Mouse (Mus musculus): ENCODE data around the gene Atp5mpl. TPM values are rescaled to one million over a fixed set of nuclear protein-coding genes. Genes with fewer than 3 reads are reported as not detected.
"Not testable (repeated sequence)": the region's sequence is repeated elsewhere in the genome, so short reads cannot be mapped to it uniquely, and the experiment has no call there.

Gene Atp5mpl
- polyA plus RNA-seq, 1 experiment from 2014 or later = 621 TPM

GRCm38 (mm10) chr12:111950486-111950885 lies 16.3 kb downstream of the Atp5mpl start:
- Histone ChIP-seq H3K36me3 (no peaks in the 10 kb centered on the region), H3K27me3 (no peaks in the 10 kb centered on the region), H3K9me3 (replicated peaks) (no peaks in the 10 kb centered on the region), H3K4me2 (replicated peaks) (no peak overlapping the region), H3K9ac (no peak overlapping the region), H3K27ac (replicated peaks) (no peak overlapping the region), H3K4me1 (peaks cover 6% of the 10 kb centered on the region), H3K4me3 (replicated peaks) (no peak overlapping the region)
- WGBS = 78% methylated on average over 5 of the region's 5 CpGs
- ATAC-seq (ENCODE audit: insufficient number of reproducible peaks, low FRiP score, low TSS enrichment, low read depth) = no peak

- Histone ChIP-seq H3K27me3 (no peaks in the 10 kb centered on the region), H3K4me3 (replicated peaks) (no peak overlapping the region), H3K4me2 (replicated peaks) (no peak overlapping the region), H3K36me3 (no peaks in the 10 kb centered on the region), H3K9me3 (replicated peaks) (no peaks in the 10 kb centered on the region), H3K9ac (no peak overlapping the region), H3K4me1 (peaks cover 23% of the 10 kb centered on the region), H3K27ac (replicated peaks) (no peak overlapping the region; the same call in 1 of the 2 replicates)
- WGBS = 52% methylated on average over 2 of the region's 2 CpGs
- no peak for ATAC-seq (ENCODE audit: insufficient number of reproducible peaks, low FRiP score, low TSS enrichment, low read depth)
Observed at GRCm38 (mm10) chr12:111946716-111947115, 20.1 kb downstream of the Atp5mpl start.

DNA sequence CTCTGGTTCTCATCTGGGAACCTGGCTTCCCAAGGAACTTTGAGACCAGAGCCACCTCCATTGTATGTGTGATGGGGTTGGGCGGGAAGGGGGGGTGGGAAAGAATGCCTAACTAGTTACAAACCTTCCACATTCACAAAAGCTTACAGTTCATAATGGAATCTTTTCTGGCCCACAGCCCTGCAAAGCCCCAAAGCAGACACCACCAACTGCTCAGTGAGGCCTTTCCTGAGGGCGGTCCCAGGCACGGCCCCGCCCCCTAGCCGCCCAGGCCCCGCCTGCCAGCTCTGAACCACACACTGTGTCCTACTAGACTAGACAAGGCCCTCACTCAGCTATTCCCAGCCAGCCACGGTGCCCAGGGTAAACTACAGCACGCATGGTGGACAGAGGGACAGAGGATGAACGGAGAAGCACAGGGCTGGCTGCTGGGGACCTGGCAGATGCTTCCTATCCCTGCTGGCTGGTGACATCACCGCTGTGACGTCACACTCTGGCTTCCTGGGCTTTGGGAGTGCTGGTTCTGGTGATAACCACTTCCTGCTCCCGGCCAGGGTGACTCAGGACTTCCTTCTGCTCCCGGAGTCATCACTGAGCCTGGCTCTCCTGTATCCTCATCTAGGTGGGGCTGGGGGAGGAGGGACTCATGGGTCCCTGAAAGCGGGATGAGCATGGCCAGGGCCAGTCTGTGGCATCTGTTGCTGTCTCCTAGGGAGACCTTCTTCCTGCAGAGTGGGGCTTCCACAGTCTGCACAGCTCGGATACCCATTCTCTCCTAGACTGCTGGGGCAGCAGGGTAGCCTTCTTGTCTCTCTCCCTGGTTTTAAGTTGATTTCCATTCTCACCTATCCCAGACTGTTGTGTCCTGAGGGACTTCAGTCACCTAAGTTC lies 20.8 kb downstream of the Atp5mpl start:
- H3K27ac ChIP-seq (replicated peaks) = peak overlapping the region; percentile 71
- H3K4me3 ChIP-seq (replicated peaks); H3K9me3 ChIP-seq (replicated peaks); H3K36me3 ChIP-seq; H3K27me3 ChIP-seq; H3K4me2 ChIP-seq (replicated peaks); H3K9ac ChIP-seq: not testable (repeated sequence)
- H3K4me1 ChIP-seq = peaks cover 23% of the 10 kb centered on the region
- ATAC-seq (ENCODE audit: insufficient number of reproducible peaks, low FRiP score, low TSS enrichment, low read depth) = peak; percentile 35
- 57% methylated on average over 12 of the region's 15 CpGs for WGBS

DNA sequence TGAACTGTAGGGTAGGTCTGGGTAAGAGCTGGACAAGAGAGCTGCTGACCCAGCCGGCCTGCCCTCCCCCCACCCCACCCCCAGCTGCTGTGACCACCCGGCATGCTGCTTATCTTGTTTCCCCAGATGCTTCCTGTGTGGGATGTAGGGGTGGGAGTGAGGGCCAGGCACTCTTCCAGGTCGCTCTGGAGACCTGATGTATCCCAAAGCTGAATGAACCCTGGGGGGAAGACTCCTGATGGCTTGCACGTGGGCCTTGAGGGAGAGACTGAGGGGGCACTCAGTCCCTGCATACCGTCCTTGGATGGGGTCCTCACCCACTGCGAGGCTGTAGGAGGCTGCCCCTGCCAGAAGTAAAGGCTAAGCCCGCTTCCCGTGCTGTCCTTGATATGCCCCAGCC lies 21.7 kb downstream of the Atp5mpl start:
- ATAC-seq (ENCODE audit: insufficient number of reproducible peaks, low FRiP score, low TSS enrichment, low read depth) = peak; percentile 11; the same call in 1 of the 2 replicates
- Histone ChIP-seq H3K27me3 (no peaks in the 10 kb centered on the region), H3K4me1 (peaks cover 19% of the 10 kb centered on the region), H3K4me2 (replicated peaks) (no peak overlapping the region), H3K9me3 (replicated peaks) (no peaks in the 10 kb centered on the region), H3K9ac (no peak overlapping the region), H3K27ac (replicated peaks) (peak overlapping the region; percentile 71), H3K4me3 (replicated peaks) (no peak overlapping the region), H3K36me3 (no peaks in the 10 kb centered on the region)
- WGBS = 42% methylated on average over 8 of the region's 8 CpGs

- 63% methylated on average over 16 of the region's 20 CpGs for WGBS
Observed at GRCm38 (mm10) chr12:111944065-111944987, 22.5 kb downstream of the Atp5mpl start.

GRCm38 (mm10) chr12:111943421-111944064 lies 23.2 kb downstream of the Atp5mpl start:
- no peak overlapping the region for H3K9ac ChIP-seq
- 71% methylated on average over 10 of the region's 10 CpGs for WGBS
- H3K4me2 ChIP-seq (replicated peaks) = no peak overlapping the region
- H3K4me3 ChIP-seq (replicated peaks) = no peak overlapping the region
- peak overlapping the region; percentile 51; the same call in 1 of the 2 replicates for H3K27ac ChIP-seq (replicated peaks)
- H3K9me3 ChIP-seq (replicated peaks) = no peaks in the 10 kb centered on the region
- no peaks in the 10 kb centered on the region for H3K27me3 ChIP-seq
- no peaks in the 10 kb centered on the region for H3K36me3 ChIP-seq
- peaks cover 26% of the 10 kb centered on the region for H3K4me1 ChIP-seq
- ATAC-seq (ENCODE audit: insufficient number of reproducible peaks, low FRiP score, low TSS enrichment, low read depth) = peak; percentile 3; the same call in 1 of the 2 replicates

More at GRCm38 (mm10) chr12:111944065-111944987, 22.5 kb downstream of the Atp5mpl start:
- H3K4me2 ChIP-seq (replicated peaks); H3K36me3 ChIP-seq; H3K9ac ChIP-seq; H3K27me3 ChIP-seq; H3K9me3 ChIP-seq (replicated peaks); H3K4me3 ChIP-seq (replicated peaks): not testable (repeated sequence)
- H3K27ac ChIP-seq (replicated peaks) = peak overlapping the region; percentile 23; the same call in 1 of the 2 replicates
- H3K4me1 ChIP-seq = peaks cover 19% of the 10 kb centered on the region
- peak; percentile 47 for ATAC-seq (ENCODE audit: insufficient number of reproducible peaks, low FRiP score, low TSS enrichment, low read depth)

GRCm38 (mm10) chr12:111938623-111939177 lies 28.1 kb downstream of the Atp5mpl start:
- 11% methylated on average over 1 of the region's 1 CpGs for WGBS
- H3K36me3 ChIP-seq = no peaks in the 10 kb centered on the region
- ATAC-seq (ENCODE audit: insufficient number of reproducible peaks, low FRiP score, low TSS enrichment, low read depth) = peak; percentile 59
- peaks cover 43% of the 10 kb centered on the region for H3K4me1 ChIP-seq
- no peak overlapping the region for H3K4me3 ChIP-seq (replicated peaks)
- H3K27me3 ChIP-seq = no peaks in the 10 kb centered on the region
- peak overlapping the region; percentile 86 for H3K27ac ChIP-seq (replicated peaks)
- no peak overlapping the region for H3K9ac ChIP-seq
- no peak overlapping the region for H3K4me2 ChIP-seq (replicated peaks)
- no peaks in the 10 kb centered on the region for H3K9me3 ChIP-seq (replicated peaks)

GRCm38 (mm10) chr12:111936706-111937550 lies 29.8 kb downstream of the Atp5mpl start:
- H3K36me3 ChIP-seq = no peaks in the 10 kb centered on the region
- H3K4me1 ChIP-seq = peaks cover 48% of the 10 kb centered on the region
- H3K27me3 ChIP-seq = no peaks in the 10 kb centered on the region
- H3K4me3 ChIP-seq (replicated peaks) = no peak overlapping the region
- peak overlapping the region; percentile 17; the same call in 1 of the 2 replicates for H3K4me2 ChIP-seq (replicated peaks)
- H3K9me3 ChIP-seq (replicated peaks) = no peaks in the 10 kb centered on the region
- H3K9ac ChIP-seq = no peak overlapping the region
- WGBS = 28% methylated on average over 24 of the region's 24 CpGs
- no peak for ATAC-seq (ENCODE audit: insufficient number of reproducible peaks, low FRiP score, low TSS enrichment, low read depth)
- H3K27ac ChIP-seq (replicated peaks) = peak overlapping the region; percentile 86

- Histone ChIP-seq H3K4me3 (replicated peaks) (no peak overlapping the region), H3K36me3 (no peaks in the 10 kb centered on the region), H3K9ac (no peak overlapping the region), H3K4me2 (replicated peaks) (no peak overlapping the region), H3K4me1 (peaks cover 49% of the 10 kb centered on the region), H3K27me3 (no peaks in the 10 kb centered on the region), H3K9me3 (replicated peaks) (no peaks in the 10 kb centered on the region), H3K27ac (replicated peaks) (no peak overlapping the region)
- 65% methylated on average over 2 of the region's 2 CpGs for WGBS
- no peak for ATAC-seq (ENCODE audit: insufficient number of reproducible peaks, low FRiP score, low TSS enrichment, low read depth)
Observed at GRCm38 (mm10) chr12:111933971-111934370, 32.8 kb downstream of the Atp5mpl start.
